Mouse (Mus musculus) midbrain, embryonic 16.5 days (tissue): ENCODE data around the gene Tnfrsf14. TPM values are rescaled to one million over a fixed set of nuclear protein-coding genes. Genes with fewer than 3 reads are reported as not detected.

ENCODE experiments used
- ATAC-seq: fragments of 200-750 bp; cut with Nextera tagmentation; 2 replicates; pipeline ENCODE4 v1.8.0; 2017; ENCODE audit warnings: moderate TSS enrichment
- H3K27ac ChIP-seq: fragments of 300-500 bp; sonication (generic); 2 replicates; pipeline ENCODE4 v1.5.1; 2014; ENCODE audit warnings: mild to moderate bottlenecking, low read length, mixed read lengths
- H3K27me3 ChIP-seq: fragments of 300-500 bp; sonication (generic); 2 replicates; pipeline ENCODE4 v1.6.1; 2014; ENCODE audit warnings: low read depth, low read length, mixed read lengths; ENCODE audit not compliant: control insufficient read depth, insufficient read depth
- H3K36me3 ChIP-seq: fragments of 300-500 bp; sonication (generic); 2 replicates; pipeline ENCODE4 v1.6.1; 2014; ENCODE audit warnings: mild to moderate bottlenecking, low read length, moderate library complexity, mixed read lengths; ENCODE audit not compliant: control insufficient read depth, insufficient read depth
- H3K4me1 ChIP-seq: fragments of 300-500 bp; sonication (generic); 2 replicates; pipeline ENCODE4 v1.6.1; 2014; ENCODE audit warnings: mild to moderate bottlenecking, low read length, mixed read lengths; ENCODE audit not compliant: control insufficient read depth, insufficient read depth
- H3K4me2 ChIP-seq: fragments of 300-500 bp; sonication (generic); 2 replicates; pipeline ENCODE4 v1.6.1; 2014; ENCODE audit warnings: mild to moderate bottlenecking, low read length, mixed read lengths
- H3K4me3 ChIP-seq: fragments of 300-500 bp; sonication (generic); 2 replicates; pipeline ENCODE4 v1.5.1; 2014; ENCODE audit warnings: low read depth, mild to moderate bottlenecking, low read length, moderate library complexity, mixed read lengths
- H3K9ac ChIP-seq: fragments of 300-500 bp; sonication (generic); 2 replicates; pipeline ENCODE4 v1.6.1; 2014; ENCODE audit warnings: low read depth, low read length, mixed read lengths
- H3K9me3 ChIP-seq: fragments of 300-500 bp; sonication (generic); replicated peaks from 2 replicates; pipeline ENCODE4 v1.6.1; 2014; ENCODE audit warnings: mild to moderate bottlenecking, low read length, mixed read lengths; ENCODE audit not compliant: control insufficient read depth, poor library complexity, severe bottlenecking
- WGBS: fragments of 180-500 bp; shearing (Covaris S2); extraction: QIAGEN DNeasy Blood & Tissue Kit; methylation state at CpG from one replicate; pipeline ENCODE4 v1.1.7; 2014; 5-methylcytosine and 5-hydroxymethylcytosine counted together
- polyA plus RNA-seq: library from polyadenylated mRNA; unstranded; fragments of >200 nt; fragmentation: Nextera tagmentation; extraction: Ambion mirVana; gene quantifications from 2 replicates; pipeline ENCODE4 v1.2.1, GENCODE M21; 2015

Gene Tnfrsf14
- polyA plus RNA-seq, 1 experiment from 2014 or later, result not detected

- 73% methylated on average over 6 of the region's 6 CpGs for WGBS
- Histone ChIP-seq H3K4me3 (peak overlapping the region; percentile 58), H3K9ac (peak overlapping the region; percentile 88), H3K36me3 (no peaks in the 10 kb centered on the region), H3K4me2 (peak overlapping the region; percentile 96), H3K4me1 (peaks cover 19% of the 10 kb centered on the region), H3K9me3 (no peaks in the 10 kb centered on the region), H3K27ac (peak overlapping the region; percentile 77), H3K27me3 (no peaks in the 10 kb centered on the region)
- ATAC-seq, result no peak
Measured at GRCm38 (mm10) chr4:154897676-154898465, 30.5 kb downstream of the Tnfrsf14 start.

DNA sequence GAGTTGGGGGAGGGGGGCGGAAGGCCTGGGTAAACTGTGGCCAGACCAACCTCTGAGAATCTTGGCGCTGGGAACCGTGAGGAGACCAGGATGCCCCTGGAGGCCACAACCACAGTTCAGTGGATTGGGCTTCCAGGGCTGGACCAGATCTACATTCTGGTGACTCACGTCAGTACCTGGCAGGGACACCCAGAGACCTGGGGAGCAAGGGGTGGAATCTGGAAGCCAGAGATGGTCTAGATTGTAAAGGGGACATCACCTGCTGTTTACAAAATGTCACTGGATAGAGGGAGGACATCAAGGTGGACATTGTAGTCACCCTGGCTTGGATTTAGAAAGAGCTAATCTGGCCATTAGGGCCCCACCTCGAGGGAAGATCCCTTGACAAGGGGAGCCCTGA is 32.8 kb downstream of the Tnfrsf14 start:
- no peaks in the 10 kb centered on the region for H3K36me3 ChIP-seq

GRCm38 (mm10) chr4:154890887-154891286 is 37.5 kb downstream of the Tnfrsf14 start:
- H3K9me3 ChIP-seq, result no peaks in the 10 kb centered on the region

More for the DNA sequence above, 32.8 kb downstream of the Tnfrsf14 start:
- no peaks in the 10 kb centered on the region for H3K27me3 ChIP-seq
- peaks cover 19% of the 10 kb centered on the region for H3K4me1 ChIP-seq
- H3K9ac ChIP-seq, result no peak overlapping the region
- WGBS, result 80% methylated on average over 5 of the region's 5 CpGs
- no peak overlapping the region for H3K4me3 ChIP-seq
- ATAC-seq, result no peak
- no peak overlapping the region for H3K4me2 ChIP-seq
- H3K9me3 ChIP-seq, result no peaks in the 10 kb centered on the region
- H3K27ac ChIP-seq, result no peak overlapping the region

DNA sequence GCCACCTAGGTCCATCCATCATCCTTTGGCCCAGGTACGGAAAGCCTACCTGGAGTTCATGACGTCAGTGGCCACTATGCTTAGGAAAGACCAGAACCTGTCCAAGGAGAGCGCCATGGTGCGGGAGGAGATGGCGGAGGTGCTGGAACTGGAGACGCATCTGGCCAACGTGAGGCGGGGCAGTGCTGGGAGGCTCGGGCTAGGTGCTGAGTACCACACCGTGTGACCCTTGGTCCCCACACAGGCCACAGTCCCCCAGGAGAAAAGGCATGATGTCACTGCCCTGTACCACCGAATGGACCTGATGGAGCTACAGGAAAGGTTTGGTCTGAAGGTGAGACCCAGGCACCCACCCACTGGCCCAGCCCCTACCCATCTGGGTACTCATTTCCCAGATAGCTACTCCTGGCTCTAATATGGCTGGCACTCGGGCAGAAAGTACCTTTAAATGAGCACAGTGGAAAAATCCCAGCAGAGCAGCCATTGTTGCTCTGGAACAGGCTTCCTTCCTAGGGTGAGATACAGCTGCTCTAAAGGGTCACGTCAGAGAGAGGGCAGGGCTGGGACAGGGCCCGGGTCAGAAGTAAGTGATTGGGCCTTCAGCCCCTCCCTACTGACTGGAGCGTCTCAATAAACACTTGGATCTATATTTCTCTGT is 40.6 kb downstream of the Tnfrsf14 start:
- no peak overlapping the region for H3K27ac ChIP-seq
- ATAC-seq, result no peak
- no peak overlapping the region for H3K4me2 ChIP-seq
- H3K9ac ChIP-seq, result no peak overlapping the region
- WGBS, result 81% methylated on average over 15 of the region's 15 CpGs
- no peaks in the 10 kb centered on the region for H3K4me1 ChIP-seq
- H3K27me3 ChIP-seq, result no peaks in the 10 kb centered on the region
- no peak overlapping the region for H3K4me3 ChIP-seq
- no peaks in the 10 kb centered on the region for H3K9me3 ChIP-seq
- H3K36me3 ChIP-seq, result no peaks in the 10 kb centered on the region

More at GRCm38 (mm10) chr4:154890887-154891286, 37.5 kb downstream of the Tnfrsf14 start:
- Histone ChIP-seq H3K27me3 (no peaks in the 10 kb centered on the region), H3K4me3 (no peak overlapping the region), H3K4me2 (no peak overlapping the region), H3K9ac (no peak overlapping the region), H3K27ac (no peak overlapping the region), H3K36me3 (no peaks in the 10 kb centered on the region), H3K4me1 (no peaks in the 10 kb centered on the region)
- 91% methylated on average over 14 of the region's 14 CpGs for WGBS
- no peak for ATAC-seq

DNA sequence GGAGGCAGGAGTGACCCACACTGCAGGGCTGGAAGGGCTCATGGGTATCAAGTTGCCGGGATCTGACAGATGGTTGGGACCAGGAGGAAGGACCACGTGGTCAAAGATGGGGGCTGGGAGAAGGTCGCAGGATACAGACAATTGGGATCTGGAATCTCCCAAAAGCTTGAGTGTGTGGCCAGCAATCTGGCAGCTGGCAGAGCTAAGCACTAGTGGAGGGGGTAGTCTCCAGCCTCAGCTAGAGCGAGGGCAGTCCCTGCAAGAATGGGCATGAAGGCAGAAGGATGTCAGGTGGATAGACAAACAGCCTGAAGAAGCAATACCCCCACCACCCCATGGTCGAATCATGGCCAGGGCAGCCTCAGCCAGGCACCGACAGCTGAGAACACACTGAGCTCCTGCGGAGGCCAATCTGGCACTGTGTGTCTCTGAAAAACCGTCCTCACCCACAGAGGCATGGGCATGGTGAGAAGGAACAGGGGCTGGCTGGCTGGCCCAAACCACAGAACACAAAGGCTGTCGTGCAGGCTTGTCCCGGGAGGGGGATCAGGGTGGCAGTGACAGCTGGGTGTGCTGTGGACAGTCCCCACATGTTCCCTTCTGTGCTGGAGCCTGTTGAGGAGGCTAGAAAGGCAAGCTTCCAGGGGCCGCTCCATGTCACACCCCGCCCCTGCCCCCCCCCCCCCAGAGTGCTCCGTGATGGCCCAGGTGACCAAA is 41.3 kb downstream of the Tnfrsf14 start:
- Histone ChIP-seq H3K9me3 (no peaks in the 10 kb centered on the region), H3K4me1 (no peaks in the 10 kb centered on the region), H3K27ac (no peak overlapping the region), H3K9ac (no peak overlapping the region), H3K36me3 (no peaks in the 10 kb centered on the region), H3K27me3 (no peaks in the 10 kb centered on the region), H3K4me2 (no peak overlapping the region), H3K4me3 (no peak overlapping the region)
- 62% methylated on average over 13 of the region's 13 CpGs for WGBS
- no peak for ATAC-seq

DNA sequence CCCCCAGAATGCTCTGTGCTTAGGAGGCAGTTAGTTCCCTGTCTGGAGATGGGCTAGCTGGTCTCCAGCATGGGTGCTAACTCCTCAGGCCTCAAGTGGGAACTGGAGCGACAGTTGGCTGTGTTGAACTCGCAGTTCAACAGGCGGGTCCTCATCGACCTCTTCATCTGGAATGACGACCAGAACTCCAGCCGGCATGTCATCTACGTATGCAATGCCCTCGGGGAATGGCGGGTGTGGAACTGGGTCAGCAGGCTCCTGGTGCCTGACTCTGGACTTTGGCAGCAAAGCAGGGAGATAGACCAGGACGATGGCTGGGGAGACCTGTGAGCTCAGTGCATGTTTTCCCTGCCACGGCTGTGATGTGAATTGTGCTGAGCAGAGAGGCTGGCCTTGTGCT is 42.9 kb downstream of the Tnfrsf14 start:
- Histone ChIP-seq H3K4me1 (no peaks in the 10 kb centered on the region), H3K27ac (no peak overlapping the region), H3K36me3 (no peaks in the 10 kb centered on the region), H3K27me3 (no peaks in the 10 kb centered on the region), H3K9ac (no peak overlapping the region), H3K4me3 (no peak overlapping the region), H3K4me2 (no peak overlapping the region), H3K9me3 (no peaks in the 10 kb centered on the region)
- WGBS, result 77% methylated on average over 11 of the region's 11 CpGs
- no peak for ATAC-seq

DNA sequence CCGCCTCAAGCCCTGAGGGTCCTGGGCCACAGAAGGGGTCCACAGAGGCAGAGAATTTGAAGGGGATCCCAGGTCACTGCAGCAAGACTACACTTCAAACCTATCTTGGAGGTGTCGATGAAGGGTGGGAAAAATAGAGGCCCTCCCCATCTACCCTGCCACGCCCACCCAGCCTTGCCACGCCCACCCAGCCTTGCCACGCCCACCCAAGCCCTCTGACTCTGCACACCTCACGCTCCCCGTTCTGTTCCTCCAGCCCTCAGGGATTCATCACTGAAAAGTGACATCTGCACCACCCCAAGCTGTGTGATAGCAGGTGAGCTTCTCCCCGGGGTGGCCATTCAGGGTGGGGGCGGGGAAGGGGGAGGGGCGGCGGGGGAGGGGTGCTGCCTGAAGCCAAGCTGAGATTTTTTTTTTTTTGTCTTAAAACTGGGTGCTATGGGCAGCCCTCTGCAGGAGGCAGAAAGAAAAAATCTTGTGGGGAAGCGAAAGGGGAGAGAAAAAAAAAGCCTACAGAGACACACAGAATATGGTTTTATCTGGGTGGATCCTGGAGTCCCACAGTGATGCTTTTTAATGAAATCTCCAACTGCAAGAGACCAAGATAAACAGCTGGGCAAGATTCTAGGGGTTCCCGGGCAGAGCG is 46.2 kb downstream of the Tnfrsf14 start:
- Histone ChIP-seq H3K27me3 (no peaks in the 10 kb centered on the region), H3K4me1 (peaks cover 6% of the 10 kb centered on the region), H3K36me3 (no peaks in the 10 kb centered on the region), H3K4me2 (no peak overlapping the region), H3K27ac (no peak overlapping the region), H3K4me3 (no peak overlapping the region), H3K9ac (no peak overlapping the region), H3K9me3 (no peaks in the 10 kb centered on the region)
- WGBS, result 31% methylated on average over 13 of the region's 14 CpGs
- no peak for ATAC-seq

DNA sequence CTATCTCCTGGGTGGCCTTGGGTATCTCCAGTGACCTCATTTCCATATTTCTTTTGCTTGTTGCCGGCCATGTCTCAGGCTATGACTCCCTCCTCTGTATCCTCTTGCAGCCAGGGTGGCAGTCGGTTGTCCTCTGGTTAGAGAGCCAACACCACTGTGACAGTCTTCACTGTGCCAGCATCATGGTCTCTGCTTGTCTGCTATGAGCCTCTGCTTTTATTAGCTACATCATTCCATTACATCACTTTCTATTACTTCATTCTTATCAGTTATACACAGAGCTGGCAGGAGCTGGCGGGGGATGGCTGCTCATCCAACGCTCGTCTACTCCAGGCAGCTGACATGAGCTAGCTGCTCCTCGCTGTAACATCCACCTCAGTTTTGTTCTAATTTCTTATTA is 47.6 kb downstream of the Tnfrsf14 start:
- peaks cover 3% of the 10 kb centered on the region for H3K27me3 ChIP-seq
- no peaks in the 10 kb centered on the region for H3K36me3 ChIP-seq
- H3K9me3 ChIP-seq, result no peaks in the 10 kb centered on the region
- H3K4me1 ChIP-seq, result peaks cover 6% of the 10 kb centered on the region
- WGBS, result 86% methylated on average over 6 of the region's 6 CpGs
- no peak overlapping the region for H3K4me3 ChIP-seq
- H3K27ac ChIP-seq, result no peak overlapping the region
- no peak overlapping the region for H3K4me2 ChIP-seq
- no peak overlapping the region for H3K9ac ChIP-seq
- no peak for ATAC-seq
